Comparison of ENCODE assay signal across 8 mouse cellular contexts in genomic region chr11:33162211-33162997, GRCm38 (mm10). TPM values are rescaled to one million over a fixed set of nuclear protein-coding genes. Genes with fewer than 3 reads are reported as not detected.
DNase-seq lines count a peak whose midpoint lies in the region; ATAC-seq and TF ChIP-seq lines count a peak whose summit lies in the region.

No protein-coding gene starts in this region.

- peak overlapping the region; percentile 96 for H3K4me3 ChIP-seq in bone marrow macrophage, adult 2 months (ENCODE audit: insufficient read depth, low read length)
- peak overlapping the region; percentile 92 to 99 for H3K4me3 ChIP-seq in heart, embryonic 14.5 days (ENCODE audit: control insufficient read depth in 1 of 2, insufficient read depth in 1 of 2, low read depth in 1 of 2, low read length in 2 of 2)
- peak overlapping the region; percentile 93 for H3K4me3 ChIP-seq in liver, embryonic 16.5 days (ENCODE audit: low read depth, low read length)
- peak overlapping the region; percentile 76 for H3K4me3 ChIP-seq in neural tube, embryonic 12.5 days

- H3K4me2 ChIP-seq in heart, embryonic 14.5 days (ENCODE audit: low read length), result peak overlapping the region; percentile 93
- peak overlapping the region; percentile 76 for H3K4me2 ChIP-seq in liver, embryonic 16.5 days (ENCODE audit: low read depth, low read length)
- H3K4me2 ChIP-seq in neural tube, embryonic 12.5 days (replicated peaks), result peak overlapping the region; percentile 89

- TF ChIP-seq POLR2A in bone marrow macrophage, adult 2 months (IDR thresholded peaks at IDR 0.05; ENCODE audit: borderline replicate concordance, low read depth, low read length), result no peak

- H3K27ac ChIP-seq in bone marrow macrophage, adult 2 months (ENCODE audit: insufficient read depth, low read depth, low read length), result peak overlapping the region; percentile 76
- peak overlapping the region; percentile 76 to 90 for H3K27ac ChIP-seq in heart, embryonic 14.5 days (replicated peaks in 1 of 2; ENCODE audit: control insufficient read depth in 1 of 2, insufficient read depth in 1 of 2, low read depth in 2 of 2, low read length in 2 of 2)
- peak overlapping the region; percentile 79 for H3K27ac ChIP-seq in liver, embryonic 16.5 days (ENCODE audit: low read length)
- peak overlapping the region; percentile 44 for H3K27ac ChIP-seq in neural tube, embryonic 12.5 days

- H3K9ac ChIP-seq in heart, embryonic 14.5 days (ENCODE audit: low read length), result peak overlapping the region; percentile 98
- H3K9ac ChIP-seq in liver, embryonic 16.5 days (ENCODE audit: low read depth, low read length), result peak overlapping the region; percentile 90
- H3K9ac ChIP-seq in neural tube, embryonic 12.5 days, result peak overlapping the region; percentile 93

- H3K9me3 ChIP-seq in heart, embryonic 14.5 days (ENCODE audit: control insufficient read depth, low read length), result no peaks in the 10 kb centered on the region
- H3K9me3 ChIP-seq in liver, embryonic 16.5 days (replicated peaks; ENCODE audit: control insufficient read depth, low read length), result no peaks in the 10 kb centered on the region
- H3K9me3 ChIP-seq in neural tube, embryonic 12.5 days, result no peaks in the 10 kb centered on the region

- ATAC-seq in CD4-positive, CD25-positive, alpha-beta regulatory T cell, adult 4 months, result peak; percentile 61
- peak; percentile 58 for ATAC-seq in erythroid progenitor cell, adult 5-6 weeks (replicated peaks; ENCODE audit: low FRiP score, poor library complexity, severe bottlenecking)
- peak; percentile 57 for ATAC-seq in heart, embryonic 14.5 days (ENCODE audit: insufficient number of reproducible peaks, insufficient read depth, low FRiP score, low read depth)
- ATAC-seq in liver, embryonic 16.5 days (ENCODE audit: low read depth), result peak; percentile 35
- ATAC-seq in neural tube, embryonic 12.5 days (ENCODE audit: low FRiP score, low read depth), result peak; percentile 78

- peaks cover 41% of the 10 kb centered on the region for H3K36me3 ChIP-seq in heart, embryonic 14.5 days (ENCODE audit: control insufficient read depth, insufficient read depth, low read length)
- H3K36me3 ChIP-seq in liver, embryonic 16.5 days (ENCODE audit: control insufficient read depth, insufficient read depth), result peaks cover 22% of the 10 kb centered on the region
- H3K36me3 ChIP-seq in neural tube, embryonic 12.5 days, result peaks cover 35% of the 10 kb centered on the region

- peaks cover 2% of the 10 kb centered on the region; the same call in 1 of the 2 replicates for H3K4me1 ChIP-seq in bone marrow macrophage, adult 2 months (ENCODE audit: control insufficient read depth, insufficient read depth, low read length)
- H3K4me1 ChIP-seq in heart, embryonic 14.5 days (ENCODE audit: control insufficient read depth in 2 of 2, insufficient read depth in 2 of 2, low read length in 2 of 2), result peaks cover 4 to 15% of the 10 kb centered on the region in 2 experiments
- peaks cover 4% of the 10 kb centered on the region; the same call in 1 of the 2 replicates for H3K4me1 ChIP-seq in liver, embryonic 16.5 days (ENCODE audit: control insufficient read depth, low read depth, low read length)
- peaks cover 11% of the 10 kb centered on the region; the same call in 1 of the 2 replicates for H3K4me1 ChIP-seq in neural tube, embryonic 12.5 days

- DNase-seq in kidney, postnatal 10 days, result peak; percentile 83
- DNase-seq in testis, postnatal 14 days (ENCODE audit: low spot score), result peak; percentile 80

- TF ChIP-seq CTCF in bone marrow macrophage, adult 2 months (IDR thresholded peaks at IDR 0.05; ENCODE audit: low read depth, low read length), result no peak

- H3K27me3 ChIP-seq in heart, embryonic 14.5 days (ENCODE audit: control insufficient read depth, insufficient read depth, low read length), result no peaks in the 10 kb centered on the region
- no peaks in the 10 kb centered on the region for H3K27me3 ChIP-seq in liver, embryonic 16.5 days (ENCODE audit: control insufficient read depth, insufficient read depth, low read depth, low read length)
- H3K27me3 ChIP-seq in neural tube, embryonic 12.5 days (replicated peaks), result no peaks in the 10 kb centered on the region

- 2% methylated on average over 53 of the region's 53 CpGs for WGBS in heart, embryonic 14.5 days
- WGBS in liver, embryonic 16.5 days (ENCODE audit: insufficient replicate concordance), result 2% methylated on average over 53 of the region's 53 CpGs
- 3% methylated on average over 51 of the region's 53 CpGs for WGBS in neural tube, embryonic 12.5 days

RNA-seq across cellular contexts. Expression of gene Npm1, which starts 0.6 kb away (rescaled TPM):
- polyA plus RNA-seq in CD4-positive, CD25-positive, alpha-beta regulatory T cell, adult 4 months (2017; shearing (Covaris generic)), result 1,000 to 10,000 TPM; 1,268 to 1,417 TPM
- 679 and 687 TPM in 2 replicates for polyA plus RNA-seq in bone marrow macrophage, adult 2 months (2012; ENCODE audit: insufficient read depth, insufficient read length, missing spikeins)
- 400 and 410 TPM in 2 replicates for total RNA-seq in erythroid progenitor cell, adult 5-6 weeks (2015; ENCODE audit: low replicate concordance)
- 381 and 412 TPM in 2 replicates for total RNA-seq in erythroid progenitor cell, adult 5-6 weeks (2017; ENCODE audit: low replicate concordance)
- polyA plus RNA-seq in heart, embryonic 14.5 days (2014; fragmentation: Nextera tagmentation; extraction: Ambion mirVana), result 465 and 517 TPM in 2 replicates
- polyA plus RNA-seq in liver, embryonic 16.5 days (2015; fragmentation: Nextera tagmentation; extraction: Ambion mirVana), result 289 and 351 TPM in 2 replicates
- 614 and 622 TPM in 2 replicates for polyA plus RNA-seq in neural tube, embryonic 12.5 days (2016; fragmentation: Nextera tagmentation; extraction: Ambion mirVana)

RNA-seq across cellular contexts. Expression of gene Fgf18, which starts 15.2 kb away (rescaled TPM):
- not detected for polyA plus RNA-seq in CD4-positive, CD25-positive, alpha-beta regulatory T cell, adult 4 months (2017; shearing (Covaris generic))
- not detected in 2 replicates for polyA plus RNA-seq in bone marrow macrophage, adult 2 months (2012; ENCODE audit: insufficient read depth, insufficient read length, missing spikeins)
- not detected in 2 replicates for total RNA-seq in erythroid progenitor cell, adult 5-6 weeks (2015; ENCODE audit: low replicate concordance)
- 0.51 TPM in 1 of 2 replicates, not detected in the other for total RNA-seq in erythroid progenitor cell, adult 5-6 weeks (2017; ENCODE audit: low replicate concordance)
- 7.9 and 9.5 TPM in 2 replicates for polyA plus RNA-seq in heart, embryonic 14.5 days (2014; fragmentation: Nextera tagmentation; extraction: Ambion mirVana)
- polyA plus RNA-seq in liver, embryonic 16.5 days (2015; fragmentation: Nextera tagmentation; extraction: Ambion mirVana), result 0.15 TPM in 2 replicates
- 9.2 and 12.9 TPM in 2 replicates for polyA plus RNA-seq in neural tube, embryonic 12.5 days (2016; fragmentation: Nextera tagmentation; extraction: Ambion mirVana)

RNA-seq across cellular contexts. Expression of gene Tlx3, which starts 41.0 kb away (rescaled TPM):
- polyA plus RNA-seq in CD4-positive, CD25-positive, alpha-beta regulatory T cell, adult 4 months (2017; shearing (Covaris generic)), result not detected
- not detected in 2 replicates for polyA plus RNA-seq in bone marrow macrophage, adult 2 months (2012; ENCODE audit: insufficient read depth, insufficient read length, missing spikeins)
- total RNA-seq in erythroid progenitor cell, adult 5-6 weeks (2015; ENCODE audit: low replicate concordance), result not detected in 2 replicates
- total RNA-seq in erythroid progenitor cell, adult 5-6 weeks (2017; ENCODE audit: low replicate concordance), result not detected in 2 replicates
- polyA plus RNA-seq in heart, embryonic 14.5 days (2014; fragmentation: Nextera tagmentation; extraction: Ambion mirVana), result 0.18 TPM in 1 of 2 replicates, not detected in the other
- polyA plus RNA-seq in liver, embryonic 16.5 days (2015; fragmentation: Nextera tagmentation; extraction: Ambion mirVana), result not detected in 2 replicates
- 64.6 and 83.5 TPM in 2 replicates for polyA plus RNA-seq in neural tube, embryonic 12.5 days (2016; fragmentation: Nextera tagmentation; extraction: Ambion mirVana)

Comparison
In these comparisons a context has a peak if more than half of its experiments do, and no peak if none do; other contexts are left out.
1. Peak in every context shown above with its lines: DNase-seq, ATAC-seq, H3K4me3 ChIP-seq and H3K27ac ChIP-seq.
2. RNA of gene Tlx3, which starts 41.0 kb away (polyA plus RNA-seq): 64.6 to 83.5 TPM in neural tube, embryonic 12.5 days; 0.18 TPM in heart, embryonic 14.5 days, not detected in CD4-positive, CD25-positive, alpha-beta regulatory T cell, adult 4 months, not detected in bone marrow macrophage, adult 2 months and not detected in liver, embryonic 16.5 days; every median in the first group is over 10 times any median in the second.